Mouse (Mus musculus) embryonic fibroblast, embryonic 13.5 days (primary cell): Measurements from ENCODE around the gene Usp40.

Source experiments
- CTCF ChIP-seq: IDR thresholded peaks from 2 replicates; pipeline ENCODE4 v1.5.1; 2011; ENCODE audit warnings: mild to moderate bottlenecking, control low read depth, low read length, moderate library complexity, borderline replicate concordance; ENCODE audit not compliant: insufficient read depth
- POLR2A ChIP-seq: IDR thresholded peaks from 2 replicates; pipeline ENCODE4 v1.6.1; 2011; ENCODE audit warnings: low read depth, mild to moderate bottlenecking, control low read depth, low read length, moderate library complexity

DNA sequence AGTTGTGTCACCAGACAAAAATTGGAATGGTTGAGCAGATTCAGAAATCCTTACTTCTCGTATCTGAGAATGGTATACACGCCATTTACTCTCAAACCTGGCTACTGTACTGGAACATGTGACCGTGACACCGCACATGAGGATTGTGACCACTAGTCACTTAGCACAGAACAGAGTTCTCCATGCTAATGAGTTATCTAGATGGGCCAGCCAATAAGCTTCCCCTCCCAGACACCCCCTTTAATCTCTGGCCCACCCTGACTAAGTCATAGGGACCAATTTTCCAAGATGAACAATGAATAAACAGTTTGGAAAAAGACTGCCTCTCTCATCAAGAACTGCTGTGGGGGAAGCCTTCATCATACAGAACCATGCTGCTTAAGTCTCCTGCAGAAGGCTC, 47.6 kb downstream of the Usp40 start:
- TF ChIP-seq CTCF (no peak), POLR2A (no peak)
